Mouse (Mus musculus): ENCODE results near the gene Iqgap1. TPM values are rescaled to one million over a fixed set of nuclear protein-coding genes. Genes with fewer than 3 reads are reported as not detected.
"Not testable (repeated sequence)": the region's sequence is repeated elsewhere in the genome, so short reads cannot be mapped to it uniquely, and the experiment has no call there.

Gene Iqgap1
- polyA plus RNA-seq, 1 experiment, result 284 TPM

DNA sequence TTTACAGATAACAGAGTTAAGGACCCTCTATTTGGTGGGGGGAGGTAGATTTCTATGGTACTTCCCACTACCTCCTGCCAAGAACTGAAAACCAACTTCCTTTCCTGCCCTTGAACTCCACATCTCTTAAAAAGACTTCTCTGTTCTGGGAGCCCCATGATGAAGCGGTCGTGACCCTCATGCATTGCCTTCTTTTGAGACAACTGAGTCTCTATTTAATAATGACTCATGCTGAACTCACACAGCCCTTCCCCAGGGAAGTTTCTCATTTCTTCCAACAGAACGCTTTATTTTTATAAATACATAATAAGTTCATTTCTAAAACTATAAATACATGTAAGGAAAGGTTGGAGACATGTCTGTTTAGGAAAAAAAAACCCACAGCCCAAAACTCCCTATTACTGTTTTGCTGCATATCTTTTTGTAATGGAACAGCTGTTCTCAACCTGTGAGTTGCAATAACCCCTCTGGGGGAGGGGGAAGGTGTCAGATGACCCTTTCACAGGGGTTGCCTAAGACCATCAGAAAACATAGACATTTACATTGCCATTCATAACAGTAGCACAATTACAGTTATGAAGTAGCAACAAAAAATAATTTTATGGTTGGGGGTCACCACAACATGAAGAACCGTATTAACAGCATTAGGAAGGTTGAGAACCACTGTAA, 10.3 kb upstream of the Iqgap1 start:
- TF ChIP-seq CTCF (IDR thresholded peaks at IDR 0.05; ENCODE audit: low read depth, low read length), result no peak
- no peak for TF ChIP-seq POLR2A (IDR thresholded peaks at IDR 0.05; ENCODE audit: borderline replicate concordance, low read depth, low read length)
- Histone ChIP-seq H3K4me3 (ENCODE audit: insufficient read depth, low read length) (no peak overlapping the region), H3K27ac (ENCODE audit: insufficient read depth, low read depth, low read length) (peak overlapping the region; percentile 87), H3K4me1 (ENCODE audit: control insufficient read depth, insufficient read depth, low read length) (peaks cover 66% of the 10 kb centered on the region)

DNA sequence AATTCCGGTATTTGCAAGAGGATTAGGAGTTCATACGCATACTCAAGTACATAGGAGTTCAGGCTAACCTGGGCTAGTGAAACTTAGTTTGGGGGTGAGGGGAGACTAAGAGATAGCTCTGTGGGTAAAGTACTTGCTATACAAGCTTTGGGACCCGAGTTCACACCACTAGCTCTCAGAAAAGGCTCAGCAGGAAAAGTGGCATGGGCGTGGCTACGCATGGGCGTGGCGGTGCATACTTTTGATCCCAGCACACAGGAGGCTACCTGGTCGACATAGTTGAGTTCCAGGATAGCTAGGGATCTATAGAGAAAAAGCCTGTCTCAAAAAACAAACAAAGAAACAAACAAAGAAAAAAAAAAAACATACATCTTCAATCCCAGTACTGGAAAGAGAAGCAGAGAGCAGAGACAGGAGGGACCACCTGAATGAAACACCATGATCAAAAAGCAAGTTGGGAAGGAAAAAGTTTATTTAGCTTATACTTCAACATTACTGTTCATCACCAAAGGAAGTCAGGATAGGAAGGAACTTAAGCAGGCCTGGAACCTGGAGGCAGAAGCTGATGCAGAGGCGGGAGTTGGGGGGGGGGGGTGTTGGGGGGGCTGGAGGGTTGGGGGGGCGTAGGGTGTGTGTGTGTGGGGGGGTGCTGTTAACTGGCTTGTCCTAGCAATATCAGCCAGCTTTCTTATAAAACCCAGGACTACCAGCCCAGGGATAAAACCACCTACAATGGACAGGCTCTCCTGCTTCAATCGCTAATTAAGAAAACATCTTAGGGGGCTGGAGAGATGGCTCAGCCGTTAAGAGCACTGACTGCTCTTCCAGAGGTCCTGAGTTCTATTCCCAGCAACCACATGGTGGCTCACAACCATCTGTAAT, 8.1 kb upstream of the Iqgap1 start:
- no peak overlapping the region for H3K27ac ChIP-seq (ENCODE audit: insufficient read depth, low read depth, low read length)
- TF ChIP-seq POLR2A (IDR thresholded peaks at IDR 0.05; ENCODE audit: borderline replicate concordance, low read depth, low read length) (no peak), CTCF (IDR thresholded peaks at IDR 0.05; ENCODE audit: low read depth, low read length) (no peak)
- H3K4me1 ChIP-seq (ENCODE audit: control insufficient read depth, insufficient read depth, low read length), result peaks cover 64% of the 10 kb centered on the region
- no peak overlapping the region for H3K4me3 ChIP-seq (ENCODE audit: insufficient read depth, low read length)

- peak overlapping the region; percentile 34; the same call in 1 of the 2 replicates for H3K27ac ChIP-seq (ENCODE audit: insufficient read depth, low read depth, low read length)
- H3K4me3 ChIP-seq (ENCODE audit: insufficient read depth, low read length), result not testable (repeated sequence)
- H3K4me1 ChIP-seq (ENCODE audit: control insufficient read depth, insufficient read depth, low read length), result peaks cover 62% of the 10 kb centered on the region
Observed at GRCm38 (mm10) chr7:80832996-80833650, 7.3 kb upstream of the Iqgap1 start.

- peaks cover 65% of the 10 kb centered on the region for H3K4me1 ChIP-seq (ENCODE audit: control insufficient read depth, insufficient read depth, low read length)
Observed at GRCm38 (mm10) chr7:80832191-80832590, 6.4 kb upstream of the Iqgap1 start.

GRCm38 (mm10) chr7:80830193-80830803, 4.5 kb upstream of the Iqgap1 start:
- TF ChIP-seq POLR2A (IDR thresholded peaks at IDR 0.05; ENCODE audit: borderline replicate concordance, low read depth, low read length) (no peak), CTCF (IDR thresholded peaks at IDR 0.05; ENCODE audit: low read depth, low read length) (no peak)
- H3K4me1 ChIP-seq (ENCODE audit: control insufficient read depth, insufficient read depth, low read length), result peaks cover 47% of the 10 kb centered on the region
- H3K27ac ChIP-seq (ENCODE audit: insufficient read depth, low read depth, low read length), result peak overlapping the region; percentile 44
- no peak overlapping the region for H3K4me3 ChIP-seq (ENCODE audit: insufficient read depth, low read length)

More at GRCm38 (mm10) chr7:80832191-80832590, 6.4 kb upstream of the Iqgap1 start:
- H3K4me3 ChIP-seq (ENCODE audit: insufficient read depth, low read length), result no peak overlapping the region
- TF ChIP-seq CTCF (IDR thresholded peaks at IDR 0.05; ENCODE audit: low read depth, low read length) (no peak), POLR2A (IDR thresholded peaks at IDR 0.05; ENCODE audit: borderline replicate concordance, low read depth, low read length) (no peak)
- peak overlapping the region; percentile 45; the same call in 1 of the 2 replicates for H3K27ac ChIP-seq (ENCODE audit: insufficient read depth, low read depth, low read length)

DNA sequence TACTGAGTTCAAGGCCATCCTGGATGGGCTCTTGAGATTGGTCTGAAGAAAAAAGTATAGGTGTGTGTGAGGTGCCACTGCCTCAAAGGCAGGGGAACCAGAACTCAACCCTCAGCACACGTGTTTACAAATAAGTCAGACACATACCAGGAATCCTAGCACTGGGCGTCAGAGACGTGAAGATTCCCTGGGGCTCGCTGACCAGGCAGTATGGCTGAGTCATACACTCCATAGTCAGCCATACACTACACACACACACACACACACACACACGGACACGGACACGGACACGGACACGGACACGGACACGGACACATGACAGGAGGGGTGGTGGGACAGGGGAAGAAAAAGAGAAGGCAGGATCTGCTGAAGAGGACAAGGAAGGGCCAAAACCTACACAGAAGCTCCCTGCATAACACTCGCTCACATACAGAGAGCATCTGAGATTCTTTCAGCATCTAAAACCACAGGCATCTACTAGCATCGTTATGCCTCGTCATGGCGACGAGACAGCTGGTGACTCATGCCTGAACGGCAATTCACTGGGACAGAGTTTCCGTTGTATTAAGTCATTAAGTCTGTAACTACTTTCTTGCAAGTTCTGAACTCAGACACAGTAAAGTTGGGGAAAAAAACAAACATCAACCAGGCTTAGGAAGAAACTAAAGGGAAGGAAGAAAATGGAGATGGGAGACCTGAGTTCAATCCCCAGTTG, 2.5 kb upstream of the Iqgap1 start:
- Histone ChIP-seq H3K4me1 (ENCODE audit: control insufficient read depth, insufficient read depth, low read length) (peaks cover 51% of the 10 kb centered on the region), H3K27ac (ENCODE audit: insufficient read depth, low read depth, low read length) (no peak overlapping the region; the same call in 1 of the 2 replicates), H3K4me3 (ENCODE audit: insufficient read depth, low read length) (peak overlapping the region; percentile 17)
- TF ChIP-seq CTCF (IDR thresholded peaks at IDR 0.05; ENCODE audit: low read depth, low read length), result no peak
- TF ChIP-seq POLR2A (IDR thresholded peaks at IDR 0.05; ENCODE audit: borderline replicate concordance, low read depth, low read length), result no peak

- no peak for TF ChIP-seq CTCF (IDR thresholded peaks at IDR 0.05; ENCODE audit: low read depth, low read length)
- no peak for TF ChIP-seq POLR2A (IDR thresholded peaks at IDR 0.05; ENCODE audit: borderline replicate concordance, low read depth, low read length)
- Histone ChIP-seq H3K4me3 (ENCODE audit: insufficient read depth, low read length) (no peak overlapping the region), H3K4me1 (ENCODE audit: control insufficient read depth, insufficient read depth, low read length) (peaks cover 31% of the 10 kb centered on the region), H3K27ac (ENCODE audit: insufficient read depth, low read depth, low read length) (no peak overlapping the region)
Observed at GRCm38 (mm10) chr7:80823875-80824682, 1.7 kb downstream of the Iqgap1 start.

DNA sequence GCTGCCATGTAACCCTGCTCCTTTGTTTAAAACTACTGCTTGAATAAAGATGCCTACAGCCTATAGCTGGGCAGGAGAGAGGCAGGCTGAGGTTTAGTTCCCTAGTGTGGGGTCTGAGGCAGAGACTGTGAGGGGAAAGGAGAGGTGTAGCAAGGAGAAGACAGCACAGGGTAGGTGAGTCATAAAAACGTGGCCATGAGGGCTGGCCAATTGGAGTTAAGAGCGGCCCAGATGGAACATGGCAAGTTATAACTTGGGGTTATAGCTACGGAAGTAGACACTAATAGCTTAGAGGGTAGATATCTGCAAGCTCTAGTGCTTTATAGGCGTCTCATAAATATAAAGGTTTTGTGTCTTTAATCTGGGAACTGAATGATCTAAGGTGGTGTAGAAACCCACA, 2.5 kb downstream of the Iqgap1 start:
- Histone ChIP-seq H3K4me3 (ENCODE audit: insufficient read depth, low read length) (no peak overlapping the region), H3K4me1 (ENCODE audit: control insufficient read depth, insufficient read depth, low read length) (peaks cover 26% of the 10 kb centered on the region), H3K27ac (ENCODE audit: insufficient read depth, low read depth, low read length) (no peak overlapping the region)
- TF ChIP-seq POLR2A (IDR thresholded peaks at IDR 0.05; ENCODE audit: borderline replicate concordance, low read depth, low read length) (no peak), CTCF (IDR thresholded peaks at IDR 0.05; ENCODE audit: low read depth, low read length) (no peak)
